Mouse (Mus musculus) frontal cortex, adult 2 months (tissue): ENCODE measurements around the gene March5. TPM values are rescaled to one million over a fixed set of nuclear protein-coding genes. Genes with fewer than 3 reads are reported as not detected.
A peak's percentile ranks its signal among the peaks of the same experiment; 100 is the strongest.

ENCODE experiments used
- DNase-seq, 2 experiments: peaks; one replicate each; pipeline ENCODE4 v3.0.0; 2022; ENCODE audit warnings: low spot score in 1 of 2; ENCODE audit errors: extremely low spot score in 1 of 2
- polyA plus RNA-seq: library from polyadenylated mRNA; depleted of rRNA; stranded (reverse); fragments of >200 nt; gene quantifications from 2 replicates; pipeline ENCODE4 v1.2.3, GENCODE M21; 2012; rRNA removed

Gene March5
- polyA plus RNA-seq, 1 experiment, result 67.7 TPM

- DNase-seq, result no peak
Observed at GRCm38 (mm10) chr19:37262389-37262788, 55.0 kb downstream of the March5 start.

GRCm38 (mm10) chr19:37263566-37263942 lies 56.2 kb downstream of the March5 start:
- DNase-seq, result no peak

- peak in 1 of 2 experiments; percentile 50 for DNase-seq
Observed at GRCm38 (mm10) chr19:37263943-37264897, 56.9 kb downstream of the March5 start.

GRCm38 (mm10) chr19:37265333-37266103 lies 58.2 kb downstream of the March5 start:
- DNase-seq, result peak; percentile 95 to 98

- DNase-seq, result no peak
Observed at GRCm38 (mm10) chr19:37269106-37269505, 61.8 kb downstream of the March5 start.

Other genes with a start within 250 kb of the March5 start
- gene Cpeb3, start 1.1 kb downstream of the March5 start, polyA plus RNA-seq, result 35.2 and 39.6 TPM in 2 replicates
- 25.5 and 28.9 TPM in 2 replicates for gene Ide, start 130.3 kb downstream of the March5 start, polyA plus RNA-seq
- gene Kif11, start 168.9 kb downstream of the March5 start, polyA plus RNA-seq, result 0.97 and 1.3 TPM in 2 replicates
- 2.4 and 3.1 TPM in 2 replicates for gene Hhex, start 227.3 kb downstream of the March5 start, polyA plus RNA-seq